Mouse (Mus musculus): Measurements from ENCODE around the gene Ankrd44.
A peak's percentile ranks its signal among the peaks of the same experiment; 100 is the strongest.

The Ankrd44 gene

DNA sequence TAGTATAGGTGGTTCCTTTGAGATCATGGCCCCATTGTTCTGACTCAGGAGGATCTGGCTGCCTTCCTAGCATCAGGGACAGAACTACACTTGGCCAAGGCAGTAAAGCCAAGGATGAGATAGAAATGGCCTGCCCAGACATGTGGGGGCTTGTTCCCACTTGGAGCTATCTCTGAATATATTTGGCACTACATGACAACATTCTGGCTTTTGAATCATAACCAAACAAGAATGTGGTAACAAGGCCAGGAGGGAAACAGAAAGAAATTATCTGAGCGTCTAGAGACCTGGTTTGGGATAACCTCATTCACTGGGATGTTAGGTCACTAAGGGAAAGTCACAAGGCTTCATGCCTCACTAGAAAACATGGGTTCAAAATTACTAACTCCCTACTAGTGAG lies 81.8 kb downstream of the Ankrd44 start:
- DNase-seq: no peak

DNA sequence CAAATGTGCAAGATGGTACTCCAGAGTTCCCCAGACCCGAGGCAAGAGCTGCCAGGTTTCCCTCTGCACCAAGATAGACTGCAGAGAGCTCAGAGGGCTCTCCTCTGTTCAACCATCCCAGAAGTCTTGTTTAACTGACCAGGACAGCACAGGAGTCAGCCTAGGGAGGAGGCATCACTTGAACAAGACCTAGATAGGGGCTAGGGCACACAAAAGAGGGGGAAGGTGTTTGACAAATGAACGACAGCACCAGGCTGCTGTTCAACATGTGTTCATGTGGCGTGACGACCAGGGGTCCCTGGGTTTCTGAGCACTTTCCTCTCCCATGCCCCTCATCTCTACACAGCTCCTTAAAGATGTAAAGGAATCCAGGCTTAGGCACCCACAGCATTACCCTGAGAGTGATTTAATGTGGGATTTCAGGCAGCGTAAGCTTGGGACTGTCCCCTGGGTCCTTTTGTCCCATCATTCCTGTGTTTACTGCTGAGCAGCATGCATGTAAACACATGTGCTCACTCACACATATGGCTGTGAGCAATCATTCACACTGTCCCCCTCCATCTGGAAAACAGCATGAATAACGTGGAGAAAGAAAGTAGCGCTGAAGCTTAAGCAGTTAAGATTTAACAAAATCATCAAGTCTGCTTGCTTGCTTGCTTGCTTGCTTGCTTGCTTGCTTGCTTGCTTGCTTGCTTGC lies 83.3 kb downstream of the Ankrd44 start:
- no peak for DNase-seq

DNA sequence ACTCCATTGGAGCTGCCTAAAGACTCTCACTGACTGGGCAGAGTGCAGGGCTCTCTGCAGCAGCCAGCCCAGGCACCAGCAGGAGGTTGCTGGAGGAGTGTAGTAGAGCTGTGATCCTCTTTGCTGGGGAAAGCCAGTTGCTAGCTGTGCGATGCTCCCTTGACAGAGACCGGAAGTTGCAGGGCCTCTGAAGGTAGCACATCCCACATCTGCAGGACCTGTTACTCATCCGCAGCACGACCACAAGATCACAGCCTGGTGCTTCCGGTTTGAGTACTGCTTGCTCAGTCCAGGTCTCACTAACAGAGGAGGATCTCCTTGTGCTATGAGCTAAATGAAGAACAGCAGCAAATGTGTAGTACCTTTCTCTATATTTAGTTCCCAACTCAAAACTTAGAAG lies 84.4 kb downstream of the Ankrd44 start:
- no peak for DNase-seq

DNA sequence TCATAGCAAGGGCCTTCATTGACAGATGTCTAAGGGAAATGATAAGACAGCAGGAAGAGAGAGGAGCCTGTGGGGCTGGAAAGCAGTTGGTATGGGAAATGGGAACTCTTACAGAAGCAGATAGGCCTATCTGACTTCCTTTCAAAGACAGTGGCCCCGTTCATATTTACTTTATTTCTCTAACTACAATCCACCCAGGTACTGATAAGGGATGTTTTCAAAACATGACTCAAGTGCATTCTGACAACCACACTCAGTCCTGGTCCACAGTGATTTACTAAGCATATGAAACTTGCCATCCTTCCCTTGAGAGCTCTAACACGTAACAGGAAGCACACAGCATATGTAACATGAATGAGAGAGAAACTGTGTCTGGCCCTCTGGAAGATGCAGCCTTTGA lies 86.1 kb downstream of the Ankrd44 start:
- peak in 1 of 2 experiments; percentile 52 for DNase-seq

- no peak for DNase-seq
Measured at GRCm38 (mm10) chr1:54838486-54838805, 87.7 kb downstream of the Ankrd44 start.

DNA sequence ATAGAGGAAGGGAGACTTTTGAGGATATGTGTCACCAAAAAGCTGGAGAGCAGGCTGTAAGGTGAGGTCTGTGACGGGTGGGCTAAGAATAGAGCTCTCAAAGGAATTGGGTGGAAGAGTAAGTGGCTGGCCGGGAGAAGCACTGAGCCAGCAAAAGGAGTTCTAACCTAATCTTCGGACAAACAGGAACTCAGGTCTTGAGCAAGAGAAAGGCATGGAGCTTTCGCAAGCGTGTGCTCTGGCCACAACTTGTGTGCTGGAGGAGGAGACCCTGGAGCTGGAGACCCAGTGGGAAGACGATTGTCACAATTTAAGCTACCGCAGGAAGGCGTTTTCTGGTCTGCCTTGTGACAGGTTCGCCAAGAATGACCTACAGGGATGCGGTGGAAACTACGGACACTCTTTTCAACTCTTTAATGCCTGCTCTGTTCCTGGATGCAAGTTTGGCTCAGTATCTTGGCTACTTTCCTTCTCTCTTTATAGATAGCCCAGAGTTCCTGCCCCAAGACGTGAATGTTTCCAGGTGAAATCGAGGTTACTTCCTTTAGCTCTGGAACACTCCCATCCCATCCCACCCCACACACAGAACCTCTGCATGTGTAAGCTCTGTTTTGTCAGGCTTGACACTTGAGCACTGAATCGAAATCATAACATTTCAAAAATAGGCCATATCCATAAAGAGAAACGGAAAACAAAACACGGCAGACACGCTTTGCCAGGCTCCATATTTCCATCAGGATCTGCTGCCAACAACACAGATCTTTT lies 88.3 kb downstream of the Ankrd44 start:
- DNase-seq: peak; percentile 78 to 83

DNA sequence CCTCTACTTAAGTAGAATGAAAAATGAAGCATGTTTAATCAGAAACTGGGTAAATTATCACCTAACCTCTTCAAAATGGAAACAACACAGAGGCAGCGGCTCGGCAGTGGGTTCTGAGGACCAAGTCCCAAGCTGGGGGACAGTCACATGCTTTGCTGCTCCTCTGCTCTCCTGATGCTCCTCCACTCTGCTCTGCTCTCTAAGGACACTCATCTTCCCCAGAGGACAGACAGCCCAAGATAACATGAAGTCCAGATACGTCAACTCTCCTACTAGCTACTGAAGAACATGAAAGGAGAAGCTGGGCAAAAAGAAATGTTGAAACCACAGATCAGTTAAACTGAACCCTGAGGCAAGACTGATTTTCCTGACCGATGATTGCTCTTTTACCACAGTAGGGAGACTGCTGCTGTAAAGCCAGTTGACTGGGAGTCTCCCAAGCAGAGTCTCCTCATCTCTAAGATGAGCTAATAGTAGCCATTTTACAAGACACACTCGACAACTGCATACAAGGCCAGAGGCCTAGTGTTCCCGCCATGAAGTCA lies 90.5 kb downstream of the Ankrd44 start:
- DNase-seq: no peak

DNA sequence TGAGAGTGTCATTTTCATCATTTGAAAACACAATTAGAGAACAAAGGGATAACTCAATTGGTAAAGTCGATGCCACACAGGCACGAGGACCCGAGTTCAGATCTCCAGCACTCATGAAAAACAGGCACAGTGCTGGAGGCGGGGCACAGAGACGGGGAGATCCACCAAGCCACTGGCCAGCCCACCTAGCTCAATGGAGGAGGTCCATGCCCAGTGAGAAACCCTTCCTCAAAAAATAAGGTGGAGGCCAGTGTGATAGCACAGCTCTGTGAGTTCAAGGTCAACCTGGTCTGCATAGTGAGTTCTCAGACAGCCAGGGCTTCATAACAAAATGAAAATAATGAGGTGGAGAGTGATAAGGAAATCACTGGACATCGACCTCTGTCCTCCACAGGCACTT lies 93.0 kb downstream of the Ankrd44 start:
- no peak for DNase-seq

GRCm38 (mm10) chr1:54832765-54833164 lies 93.4 kb downstream of the Ankrd44 start:
- no peak for DNase-seq

- peak; percentile 82 to 88 for DNase-seq
Measured at GRCm38 (mm10) chr1:54830223-54830622, 96.0 kb downstream of the Ankrd44 start.

DNA sequence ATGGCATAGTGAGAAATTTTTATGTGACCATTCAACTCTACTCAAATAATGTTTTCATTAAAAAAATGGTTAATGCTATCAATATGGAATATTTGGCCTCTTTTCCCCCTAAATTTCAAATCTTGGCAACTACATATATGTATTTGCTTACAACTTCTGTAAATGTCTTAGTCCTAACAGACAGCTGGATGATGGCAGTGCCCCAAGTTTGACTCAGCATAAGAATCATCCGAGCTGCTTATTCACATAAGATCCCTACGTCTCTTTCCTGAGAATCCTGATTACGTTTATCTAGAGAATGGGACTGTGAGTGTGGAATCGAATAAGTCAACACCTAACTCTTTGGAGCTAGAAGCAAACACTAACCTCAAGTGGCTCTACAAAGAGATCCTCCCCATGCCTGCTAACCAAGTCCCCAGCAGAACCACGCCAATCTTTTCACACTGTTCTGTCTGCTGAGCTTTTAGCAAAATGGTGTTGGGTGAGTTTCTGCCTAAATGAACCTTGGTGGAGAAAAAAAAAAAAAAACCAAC lies 96.4 kb downstream of the Ankrd44 start:
- DNase-seq: no peak

- no peak for DNase-seq
Measured at GRCm38 (mm10) chr1:54827827-54828226, 98.4 kb downstream of the Ankrd44 start.

GRCm38 (mm10) chr1:54827351-54827750 lies 98.8 kb downstream of the Ankrd44 start:
- DNase-seq: no peak

GRCm38 (mm10) chr1:54826426-54826986 lies 99.7 kb downstream of the Ankrd44 start:
- peak; percentile 93 to 96 for DNase-seq

DNA sequence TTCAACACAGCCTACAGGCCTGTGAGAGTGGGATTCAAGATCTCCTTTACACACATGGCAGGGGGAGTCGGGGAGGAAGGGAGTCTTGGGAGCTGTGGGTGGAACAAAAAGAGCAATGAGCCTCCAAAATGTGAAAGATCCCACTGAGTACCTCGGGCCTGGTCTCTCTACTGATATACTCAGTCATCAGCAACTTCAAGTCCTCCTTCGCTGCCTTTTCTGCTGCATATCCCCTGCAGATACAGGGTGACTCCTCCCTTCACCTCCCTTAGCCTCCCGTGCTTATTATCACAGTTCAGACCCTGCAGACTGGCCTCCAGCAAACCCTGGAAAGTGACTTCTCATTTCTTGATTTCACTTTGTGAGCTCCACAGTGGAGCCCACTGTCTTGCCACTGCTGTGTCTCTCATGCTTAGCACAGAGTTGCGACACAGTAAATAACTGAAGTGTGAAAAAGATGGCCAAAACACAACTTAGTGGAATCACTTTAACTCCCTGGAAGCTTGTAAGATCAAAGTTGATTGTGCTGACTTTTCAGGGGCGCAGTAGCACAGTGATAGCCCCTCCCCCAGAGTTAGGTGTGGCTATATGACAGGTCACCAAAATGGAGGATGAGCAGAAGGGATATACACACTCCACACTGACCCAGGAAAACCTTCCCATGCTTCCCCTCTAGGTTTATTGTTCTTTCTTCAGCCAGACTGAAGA lies 100.3 kb downstream of the Ankrd44 start:
- no peak for DNase-seq

DNA sequence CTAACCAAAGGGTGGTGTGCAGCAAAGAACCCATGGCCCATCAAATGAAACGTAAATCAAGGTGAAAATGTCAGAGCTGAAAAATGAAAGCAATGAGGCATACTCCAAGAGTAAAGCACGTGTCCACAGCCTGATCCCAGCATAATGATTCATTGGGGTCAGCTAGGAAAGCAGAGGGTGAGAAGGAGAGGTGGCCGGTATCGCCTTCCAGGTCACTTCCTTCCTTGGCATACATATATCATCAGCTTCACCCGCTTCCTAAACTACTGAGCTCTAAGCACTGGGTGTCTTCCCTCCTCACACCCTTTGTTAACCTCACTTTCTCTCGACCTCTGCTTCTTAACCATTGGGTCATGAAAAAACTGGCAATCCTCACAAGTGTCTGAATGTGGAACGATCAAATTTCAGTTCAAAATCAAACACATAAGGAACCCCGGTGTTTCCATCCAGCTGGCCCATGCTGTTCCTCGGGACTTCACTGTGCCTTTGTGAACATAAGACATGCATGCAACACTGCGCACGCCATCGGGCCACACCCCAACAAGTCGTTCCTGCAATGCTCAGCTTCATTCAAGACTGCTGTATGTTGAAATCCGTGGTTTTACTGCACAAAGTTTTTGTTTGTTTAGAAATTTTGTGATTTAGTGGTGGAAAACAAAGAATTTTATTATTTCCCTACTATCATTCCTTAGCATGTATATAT lies 101.9 kb downstream of the Ankrd44 start:
- DNase-seq: no peak

- DNase-seq: no peak
Measured at GRCm38 (mm10) chr1:54821797-54822196, 104.4 kb downstream of the Ankrd44 start.

DNA sequence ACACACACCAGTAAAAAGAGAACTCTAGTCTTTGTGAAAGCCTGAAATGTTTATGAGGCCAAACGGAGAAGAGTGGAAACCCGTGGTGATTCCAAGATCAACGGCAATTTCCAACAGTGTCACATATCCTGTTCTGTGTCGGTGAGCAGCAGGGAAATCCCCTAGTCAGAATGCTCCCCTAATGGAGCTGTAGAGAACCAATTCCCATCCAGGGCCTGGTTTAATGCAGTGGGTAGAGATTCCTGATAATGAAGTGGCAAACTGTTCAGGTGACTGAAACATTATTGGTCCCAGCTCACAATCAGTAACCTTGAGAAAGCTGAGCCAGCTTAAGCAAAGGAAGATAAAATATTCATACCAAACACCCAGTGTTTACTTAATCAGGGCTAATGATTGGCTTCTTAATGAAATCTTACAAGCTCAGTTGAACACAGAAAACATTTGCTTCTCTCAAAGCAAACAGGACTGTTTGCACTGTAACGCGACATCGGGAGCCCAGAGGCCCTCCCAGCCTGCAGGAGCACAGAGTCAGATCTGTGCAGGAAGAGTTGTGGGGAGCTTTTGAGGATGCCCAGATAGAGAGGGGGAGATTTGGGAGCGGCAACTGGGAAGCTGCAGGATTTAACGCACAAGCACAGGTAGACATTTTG lies 110.9 kb downstream of the Ankrd44 start:
- DNase-seq: no peak

DNA sequence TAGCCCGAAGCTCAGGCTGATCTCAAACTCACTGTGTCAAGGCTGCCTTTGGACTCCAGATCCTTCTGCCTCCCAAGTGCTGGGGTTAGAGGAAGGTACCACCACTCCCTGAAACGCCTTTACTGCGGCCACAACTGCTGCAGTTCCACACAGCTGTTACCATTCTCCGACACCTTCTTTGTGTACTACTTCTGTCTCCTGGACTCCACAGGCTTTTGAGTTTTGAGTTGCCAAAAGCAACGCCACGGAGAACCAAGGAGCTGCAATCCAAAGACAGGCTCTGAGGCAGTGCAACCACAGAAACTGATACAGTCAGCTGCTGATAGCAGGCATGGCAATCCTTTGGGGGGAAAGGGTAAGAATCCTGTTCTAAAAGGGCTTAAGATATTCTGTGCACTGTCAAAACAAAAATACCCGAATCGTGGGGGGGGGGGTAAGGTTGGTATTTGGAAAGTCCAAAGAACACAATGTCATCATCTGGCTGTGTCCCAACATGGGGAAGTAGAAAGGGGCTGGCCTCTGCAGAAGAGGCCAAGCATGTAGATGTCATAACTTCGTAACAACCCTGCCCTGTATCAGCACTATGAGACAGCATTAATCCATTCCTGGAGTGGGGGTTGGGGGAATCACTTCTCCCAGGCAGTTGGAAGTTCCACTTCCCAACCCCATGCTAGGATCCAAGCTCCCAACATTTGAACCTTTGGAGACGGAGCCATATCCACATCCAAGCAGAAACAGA lies 116.2 kb downstream of the Ankrd44 start:
- DNase-seq: peak; percentile 45 to 75

GRCm38 (mm10) chr1:54809098-54809490 lies 117.1 kb downstream of the Ankrd44 start:
- DNase-seq: no peak
